Mouse (Mus musculus) splenic B cell, adult 2 months (primary cell): Measurements from ENCODE around the gene 2010109A12Rik.

ENCODE experiments used
- DNase-seq: peaks from one replicate; pipeline ENCODE4 v3.0.0-alpha.2; 2011; ENCODE audit warnings: low read depth, low spot score
- H3K27me3 ChIP-seq: 2 replicates; pipeline ENCODE4 v1.6.1; 2012; ENCODE audit warnings: mild to moderate bottlenecking, low read length, moderate library complexity, mixed read lengths; ENCODE audit not compliant: control insufficient read depth, poor library complexity, insufficient read depth, severe bottlenecking
- H3K36me3 ChIP-seq: 2 replicates; pipeline ENCODE4 v1.6.1; 2012; ENCODE audit warnings: mild to moderate bottlenecking, low read length, moderate library complexity, mixed read lengths; ENCODE audit not compliant: control insufficient read depth, poor library complexity, insufficient read depth, severe bottlenecking

Gene 2010109A12Rik

DNA sequence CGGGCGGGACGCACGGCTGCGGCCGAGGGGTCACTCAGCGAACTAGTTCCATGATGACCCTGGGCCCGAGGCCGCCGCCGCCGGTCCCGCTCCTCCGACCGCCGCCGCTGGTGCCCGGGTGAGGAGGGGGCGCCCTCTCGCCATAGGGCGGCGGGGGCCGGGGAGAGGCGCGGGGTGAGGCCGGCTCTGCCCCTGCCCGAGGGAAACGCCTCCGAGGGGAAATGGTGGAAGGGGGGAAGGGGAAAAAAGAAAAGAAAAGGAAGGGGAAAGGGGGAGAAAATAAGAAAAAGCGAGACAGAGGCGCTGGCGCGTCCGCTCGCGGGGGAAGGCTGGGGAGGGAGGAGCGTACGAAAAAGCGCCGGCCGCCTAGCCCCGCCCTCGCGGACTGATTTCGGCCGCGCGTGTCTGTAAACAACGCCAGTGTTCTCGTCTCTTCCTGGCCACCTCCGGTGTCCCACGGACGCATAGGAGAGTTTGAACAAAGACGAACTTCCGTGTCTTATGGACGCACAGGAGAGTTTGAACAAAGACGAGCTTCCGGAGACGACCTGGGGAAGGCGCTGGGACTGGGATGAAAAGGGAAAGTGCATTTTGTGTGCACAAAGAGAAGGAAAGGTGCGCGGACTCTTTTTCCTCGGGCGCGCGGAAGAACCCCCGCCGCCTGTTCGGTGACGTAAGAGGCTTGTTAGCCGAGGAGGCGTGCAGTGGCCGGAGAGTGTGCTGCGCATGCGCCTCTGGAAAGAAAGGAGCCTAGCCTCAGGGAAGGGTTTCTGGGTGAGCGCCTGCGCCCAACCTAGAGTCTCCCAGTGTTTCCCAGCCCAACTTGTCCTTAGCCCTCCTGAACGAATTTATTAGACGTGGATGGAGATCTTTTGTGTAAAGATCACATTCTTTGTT is at the start of gene 2010109A12Rik, which contains the start of gene Ccni:
Gene 2010109A12Rik (plus strand): TSS at position 410 of the 897 bp plus-strand sequence.
Gene Ccni (minus strand): TSS at position 387 of the 897 bp plus-strand sequence.
- DNase-seq, result peak; percentile 96
- Histone ChIP-seq H3K36me3 (no peaks in the 10 kb centered on the region), H3K27me3 (no peaks in the 10 kb centered on the region)

DNA sequence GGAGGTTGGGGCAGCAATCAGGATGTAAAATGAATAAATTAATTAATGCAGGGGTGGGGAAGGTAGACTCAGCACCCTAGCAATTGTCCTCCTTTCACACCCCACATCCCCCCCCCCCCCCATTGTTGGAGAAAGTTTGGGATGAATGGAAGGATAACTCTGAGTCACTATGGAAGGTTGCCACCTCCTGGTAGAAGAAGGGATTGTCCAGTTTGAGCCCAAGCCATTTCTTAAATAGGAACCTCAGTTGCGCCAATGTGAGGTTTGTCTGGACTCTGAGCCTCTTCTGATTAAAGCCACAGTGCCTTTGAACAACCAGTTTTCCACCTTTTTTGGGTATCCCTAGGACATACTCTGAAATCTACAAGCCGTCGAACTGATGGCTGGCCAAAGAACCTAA is 42.8 kb upstream of the 2010109A12Rik start:
- DNase-seq, result peak; percentile 62
- Histone ChIP-seq H3K36me3 (peaks cover 10% of the 10 kb centered on the region), H3K27me3 (no peaks in the 10 kb centered on the region)

DNA sequence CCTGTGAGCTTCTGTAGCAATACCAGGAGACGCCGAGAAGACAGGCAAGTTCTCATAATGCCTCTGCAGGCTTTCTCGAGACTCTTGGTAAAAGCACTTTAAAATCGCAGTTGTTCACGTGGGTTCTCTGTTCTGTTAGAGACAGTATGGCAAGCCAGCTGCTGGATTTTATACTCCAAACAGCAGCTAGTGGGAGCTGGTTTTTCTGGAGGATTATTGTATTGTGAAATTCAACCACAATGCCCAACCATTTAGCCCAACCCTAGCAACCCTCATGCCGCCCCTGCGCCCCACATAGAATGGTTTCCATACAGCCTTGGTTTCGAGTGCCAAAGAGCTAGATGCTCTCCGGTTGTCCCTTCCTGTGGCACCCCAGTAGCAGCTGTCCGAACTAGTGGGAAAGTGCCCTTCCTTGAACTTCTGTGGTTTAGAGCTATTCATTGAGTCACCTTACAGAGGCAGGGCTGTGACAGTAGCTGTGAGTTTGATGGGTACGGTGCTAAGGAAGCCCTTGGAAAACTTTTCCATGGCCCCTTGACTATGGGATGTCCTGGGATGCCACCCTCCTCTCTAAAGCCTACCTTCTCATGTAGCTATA is 38.3 kb upstream of the 2010109A12Rik start:
- H3K27me3 ChIP-seq, result no peaks in the 10 kb centered on the region
- peaks cover 15% of the 10 kb centered on the region for H3K36me3 ChIP-seq
- DNase-seq, result no peak

DNA sequence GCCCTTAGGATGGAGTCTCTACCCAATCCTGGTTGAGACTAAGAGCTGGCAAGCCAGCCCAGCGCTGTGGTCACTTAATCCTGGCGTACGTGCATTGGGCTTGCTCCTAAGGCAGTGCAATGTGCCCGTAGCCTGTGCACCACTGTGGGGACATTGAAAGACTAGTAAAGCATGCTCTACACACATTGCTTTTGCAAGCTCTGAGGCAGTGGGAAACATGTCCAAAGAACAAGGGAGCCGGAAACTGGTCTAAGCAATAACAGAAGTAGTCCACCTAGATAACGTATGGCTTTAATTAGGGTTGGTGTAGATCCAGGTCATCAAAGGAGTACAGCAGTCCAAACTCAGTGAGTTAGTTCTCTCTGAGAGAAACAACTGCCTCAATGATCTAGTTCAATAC is 37.7 kb upstream of the 2010109A12Rik start:
- H3K36me3 ChIP-seq, result peaks cover 15% of the 10 kb centered on the region
- DNase-seq, result no peak
- H3K27me3 ChIP-seq, result no peaks in the 10 kb centered on the region

DNA sequence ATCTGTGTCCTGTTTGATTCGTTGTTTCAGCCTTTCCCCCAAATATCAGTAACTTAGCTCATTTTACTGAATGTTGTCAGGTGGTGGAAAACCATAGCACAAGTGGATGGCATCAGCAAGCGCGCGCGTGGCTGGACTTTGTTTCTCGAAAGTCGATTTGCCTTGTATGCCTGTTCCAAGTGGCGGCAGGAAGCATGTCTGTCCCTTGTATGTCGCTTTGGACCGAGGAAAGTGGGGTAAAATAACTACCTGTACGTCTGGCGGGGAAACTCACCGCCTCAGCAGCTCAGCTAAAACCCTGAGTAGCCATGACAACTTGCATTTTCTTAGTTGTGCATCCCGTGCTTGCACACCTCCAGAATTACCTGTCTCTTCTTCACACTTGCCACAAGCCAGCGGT is 34.9 kb upstream of the 2010109A12Rik start:
- no peak for DNase-seq
- H3K36me3 ChIP-seq, result peaks cover 20% of the 10 kb centered on the region
- no peaks in the 10 kb centered on the region for H3K27me3 ChIP-seq

DNA sequence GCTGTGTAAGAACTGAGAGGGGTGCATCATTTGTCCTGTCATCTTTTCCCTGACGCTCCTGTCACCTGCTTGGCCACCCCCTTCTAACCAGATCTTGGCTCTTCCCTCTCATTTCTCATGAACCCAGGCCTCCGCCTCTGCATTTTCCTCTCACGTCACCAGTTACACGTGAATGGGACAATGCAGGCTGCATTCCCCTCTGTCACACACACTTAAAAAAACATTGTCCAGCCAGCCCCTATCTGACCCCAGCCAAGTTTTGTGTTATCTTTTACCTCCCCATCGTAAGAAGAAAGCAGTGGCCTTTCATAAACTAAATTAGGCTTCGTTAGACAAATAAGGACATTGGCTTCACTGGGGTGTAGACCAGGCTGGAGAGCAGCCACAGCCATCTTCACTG is 33.8 kb upstream of the 2010109A12Rik start:
- Histone ChIP-seq H3K27me3 (no peaks in the 10 kb centered on the region), H3K36me3 (peaks cover 16% of the 10 kb centered on the region)
- no peak for DNase-seq

DNA sequence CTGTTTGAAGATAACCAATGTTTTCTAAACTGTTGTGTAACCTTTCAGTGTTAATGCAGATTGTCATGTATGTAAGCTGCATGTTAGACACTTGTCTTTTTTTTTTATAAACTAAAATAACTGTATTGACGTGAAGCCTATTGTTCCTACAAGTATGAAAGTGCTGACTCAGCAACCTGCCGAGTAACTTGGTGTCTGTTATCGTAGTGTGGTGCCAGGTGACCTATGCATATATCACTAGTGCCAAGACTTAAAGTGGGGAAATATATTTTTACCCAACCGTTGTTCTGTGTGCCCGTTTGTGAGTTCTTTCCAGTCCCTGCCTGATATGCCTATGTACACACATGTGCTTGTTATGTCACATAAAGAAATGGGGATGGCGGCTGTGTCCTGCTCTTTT is 31.6 kb upstream of the 2010109A12Rik start:
- no peak for DNase-seq

DNA sequence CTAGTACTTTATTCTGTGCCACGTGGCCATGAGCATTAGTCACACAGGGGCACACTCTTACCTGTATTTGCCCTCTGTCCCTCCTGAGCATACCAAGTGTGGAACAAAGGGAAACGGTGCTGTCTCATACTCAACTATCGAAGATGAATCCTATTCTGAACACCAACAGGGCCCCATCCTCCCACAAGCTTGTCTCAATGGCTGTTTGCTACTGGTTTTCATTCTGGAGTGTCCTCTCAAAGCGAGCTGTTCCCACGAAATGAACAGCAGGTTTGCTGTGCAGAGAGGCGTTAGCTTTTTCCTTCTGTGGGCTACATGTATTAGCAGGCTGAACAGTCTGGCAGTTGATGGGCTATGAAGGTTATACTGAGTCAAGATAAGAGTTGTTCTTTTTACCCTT is 27.7 kb upstream of the 2010109A12Rik start:
- Histone ChIP-seq H3K27me3 (no peaks in the 10 kb centered on the region), H3K36me3 (peaks cover 7% of the 10 kb centered on the region)
- no peak for DNase-seq

More for the DNA sequence above, 31.6 kb upstream of the 2010109A12Rik start:
- no peaks in the 10 kb centered on the region for H3K27me3 ChIP-seq
- H3K36me3 ChIP-seq, result peaks cover 15% of the 10 kb centered on the region; the same call in 1 of the 2 replicates

DNA sequence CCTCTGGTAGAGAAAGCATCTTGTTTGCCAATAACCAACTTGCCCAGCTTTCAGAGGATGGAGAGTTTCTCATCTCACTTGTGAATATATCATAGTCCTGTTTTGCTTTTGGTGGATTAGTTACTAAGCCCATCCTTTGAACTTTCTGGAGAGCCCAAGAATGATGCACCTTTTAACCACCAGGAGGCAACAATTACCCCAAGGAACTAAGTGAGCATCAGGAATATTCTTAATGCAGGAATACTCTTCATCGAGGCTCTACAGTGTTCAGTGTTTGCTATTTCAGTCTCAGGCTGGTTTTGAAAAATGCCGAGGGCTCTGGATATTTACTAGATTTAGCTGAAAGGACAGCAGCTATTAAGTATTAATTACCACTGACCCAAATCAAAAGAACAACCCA is 26.1 kb upstream of the 2010109A12Rik start:
- DNase-seq, result peak; percentile 56
- H3K36me3 ChIP-seq, result peaks cover 4% of the 10 kb centered on the region
- no peaks in the 10 kb centered on the region for H3K27me3 ChIP-seq

DNA sequence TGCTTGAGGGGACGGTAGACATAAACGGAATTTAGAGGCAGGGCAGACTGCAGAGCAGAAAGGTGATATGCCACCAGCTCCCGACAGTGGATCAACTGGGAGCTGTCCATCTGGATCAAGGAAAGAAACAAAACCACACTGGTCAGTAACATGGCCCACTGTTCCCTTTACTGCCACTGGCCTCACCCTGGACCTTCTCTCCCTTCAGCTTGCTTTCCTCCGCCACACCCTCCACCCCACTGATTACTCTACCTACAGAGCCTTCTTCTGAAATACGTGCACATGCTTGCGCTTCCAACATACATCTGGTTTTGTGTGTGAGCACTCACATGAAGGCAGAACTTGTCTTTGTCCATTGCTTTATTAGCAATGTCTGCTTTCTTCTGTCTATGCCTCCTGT is 23.0 kb upstream of the 2010109A12Rik start:
- Histone ChIP-seq H3K36me3 (peaks cover 13% of the 10 kb centered on the region), H3K27me3 (no peaks in the 10 kb centered on the region)
- DNase-seq, result no peak

DNA sequence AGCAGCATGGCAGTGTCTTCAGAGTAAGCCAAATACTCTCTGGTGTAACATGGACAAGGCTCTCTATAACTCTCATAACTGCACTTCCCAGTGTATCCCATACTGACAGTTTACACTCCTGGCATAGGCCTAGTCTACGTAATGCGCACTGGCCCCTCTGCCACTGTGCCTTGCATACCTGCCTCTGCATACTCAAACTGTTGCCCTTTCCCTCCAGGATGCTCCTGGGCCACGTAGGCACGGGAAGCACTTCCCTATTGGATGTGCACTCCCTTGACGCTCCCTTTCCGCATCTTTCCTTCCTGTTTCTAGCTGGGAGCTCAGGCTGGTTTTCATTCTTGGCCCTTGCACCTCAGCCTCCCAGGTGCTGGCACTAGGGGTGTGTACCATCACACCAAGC is 21.8 kb upstream of the 2010109A12Rik start:
- H3K27me3 ChIP-seq, result no peaks in the 10 kb centered on the region
- peaks cover 17% of the 10 kb centered on the region for H3K36me3 ChIP-seq
- no peak for DNase-seq

DNA sequence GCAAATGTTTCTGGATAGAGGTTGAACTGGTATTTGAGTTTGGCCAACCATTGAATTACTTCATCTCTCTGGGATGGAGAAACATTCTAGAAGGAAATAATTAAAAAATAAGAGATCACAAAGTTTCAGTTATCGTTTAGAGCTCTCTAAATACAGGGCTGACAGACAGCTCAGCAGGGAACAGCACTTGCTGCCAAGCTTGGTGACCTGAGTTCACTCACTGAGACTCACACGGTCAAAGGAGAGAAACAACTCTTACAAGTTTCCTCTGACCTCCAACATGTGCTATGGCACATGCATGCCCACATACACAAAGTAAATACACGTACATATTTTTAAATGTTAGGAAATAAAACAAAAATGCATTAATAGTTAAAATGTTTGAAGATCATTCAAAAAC is 16.7 kb upstream of the 2010109A12Rik start:
- no peak for DNase-seq
- Histone ChIP-seq H3K27me3 (no peaks in the 10 kb centered on the region), H3K36me3 (peaks cover 16% of the 10 kb centered on the region)

DNA sequence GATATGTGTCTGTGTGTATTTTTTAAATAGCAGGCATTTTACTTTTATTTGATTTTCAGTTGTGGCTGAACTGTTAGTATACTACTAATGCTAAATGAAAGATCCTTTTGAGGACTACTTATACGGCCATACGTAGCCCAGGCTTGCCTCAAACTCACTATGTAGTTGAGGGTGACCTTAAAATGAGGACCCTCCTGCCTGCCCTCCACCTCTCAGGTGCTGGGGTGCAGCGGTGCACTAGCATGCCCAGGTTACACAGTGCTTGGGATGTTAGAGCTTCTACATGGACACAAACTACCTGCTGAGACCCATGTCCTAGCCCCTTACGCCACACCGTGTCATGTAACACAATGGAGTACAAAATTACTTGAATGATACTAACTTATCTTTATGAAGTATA is 15.9 kb upstream of the 2010109A12Rik start:
- Histone ChIP-seq H3K36me3 (peaks cover 15% of the 10 kb centered on the region), H3K27me3 (no peaks in the 10 kb centered on the region)
- no peak for DNase-seq

DNA sequence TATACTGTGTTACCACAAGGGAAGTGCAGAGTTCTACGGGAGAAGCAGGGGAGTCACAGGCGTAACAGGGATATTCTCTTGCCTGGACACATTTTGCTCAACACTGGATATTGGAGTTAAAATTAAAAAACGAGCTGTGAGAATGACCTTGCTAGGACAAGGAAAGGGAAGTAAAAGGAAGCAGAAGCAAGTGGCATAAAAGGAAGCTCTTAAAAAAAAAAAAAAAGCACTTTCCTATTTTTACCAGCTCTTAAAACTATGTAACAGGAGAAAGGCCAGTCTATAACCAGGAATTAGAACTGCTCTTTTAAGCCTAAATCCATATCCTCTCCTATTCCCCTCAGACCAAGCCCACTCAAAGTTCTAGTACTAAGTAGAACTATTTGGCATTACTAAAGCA is 8.1 kb upstream of the 2010109A12Rik start:
- no peaks in the 10 kb centered on the region for H3K27me3 ChIP-seq
- DNase-seq, result no peak

DNA sequence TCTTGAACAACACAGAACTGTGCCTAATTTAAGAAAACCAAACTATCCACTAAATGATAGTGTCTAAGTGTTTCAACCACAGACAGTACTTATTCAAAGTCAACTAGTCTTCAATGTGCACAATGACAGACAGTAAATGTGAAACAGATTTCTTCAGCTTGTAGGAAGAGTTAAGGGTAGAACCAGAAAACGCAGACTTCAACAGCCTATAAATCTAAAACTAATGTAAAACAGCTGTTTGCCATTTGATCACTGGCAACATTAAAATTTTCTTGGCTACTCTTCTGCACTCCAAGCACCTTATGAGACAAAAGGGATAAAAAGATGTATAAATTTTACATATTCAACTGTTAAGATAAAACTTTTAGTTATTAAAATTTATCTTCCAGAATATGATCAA is 5.1 kb upstream of the 2010109A12Rik start:
- H3K27me3 ChIP-seq, result no peaks in the 10 kb centered on the region
- no peak for DNase-seq
- H3K36me3 ChIP-seq, result peaks cover 7% of the 10 kb centered on the region

More for the DNA sequence above, 8.1 kb upstream of the 2010109A12Rik start:
- peaks cover 8% of the 10 kb centered on the region for H3K36me3 ChIP-seq
